Mouse (Mus musculus) c-Kit-positive CD71-positive TER-119-positive erythroid progenitor cells, embryonic 14.5 days (primary cell): ENCODE measurements around the gene Rftn1.
"Not testable (repeated sequence)": the region's sequence is repeated elsewhere in the genome, so short reads cannot be mapped to it uniquely, and the experiment has no call there.

Source experiments
- DNase-seq: peaks from one replicate; pipeline ENCODE4 v3.0.0-alpha.2; 2013; ENCODE audit warnings: low spot score

Gene Rftn1

GRCm38 (mm10) chr17:50190131-50191015 is at the start of gene Rftn1:
Rftn1 (minus strand) TSS chr17:50190674.
- no peak for DNase-seq

GRCm38 (mm10) chr17:50237818-50238610 is 47.5 kb upstream of the Rftn1 start:
- no peak for DNase-seq

- DNase-seq, result peak; percentile 54
Observed at GRCm38 (mm10) chr17:50237436-50237709, 46.9 kb upstream of the Rftn1 start.

GRCm38 (mm10) chr17:50236702-50237435 is 46.4 kb upstream of the Rftn1 start:
- no peak for DNase-seq

- DNase-seq, result no peak
Observed at GRCm38 (mm10) chr17:50235943-50236701, 45.6 kb upstream of the Rftn1 start.

GRCm38 (mm10) chr17:50233956-50234355 is 43.5 kb upstream of the Rftn1 start:
- DNase-seq, result no peak

- no peak for DNase-seq
Observed at GRCm38 (mm10) chr17:50232821-50233220, 42.3 kb upstream of the Rftn1 start.

GRCm38 (mm10) chr17:50231206-50231605 is 40.7 kb upstream of the Rftn1 start:
- no peak for DNase-seq

GRCm38 (mm10) chr17:50229534-50229933 is 39.1 kb upstream of the Rftn1 start:
- no peak for DNase-seq

- no peak for DNase-seq
Observed at GRCm38 (mm10) chr17:50227366-50227765, 36.9 kb upstream of the Rftn1 start.

- no peak for DNase-seq
Observed at GRCm38 (mm10) chr17:50224718-50225117, 34.2 kb upstream of the Rftn1 start.

- no peak for DNase-seq
Observed at GRCm38 (mm10) chr17:50217978-50218377, 27.5 kb upstream of the Rftn1 start.

- DNase-seq, result no peak
Observed at GRCm38 (mm10) chr17:50215104-50215503, 24.6 kb upstream of the Rftn1 start.

GRCm38 (mm10) chr17:50213117-50213516 is 22.6 kb upstream of the Rftn1 start:
- no peak for DNase-seq

GRCm38 (mm10) chr17:50211816-50212215 is 21.3 kb upstream of the Rftn1 start:
- no peak for DNase-seq

- no peak for DNase-seq
Observed at GRCm38 (mm10) chr17:50209831-50210230, 19.4 kb upstream of the Rftn1 start.

- DNase-seq, result no peak
Observed at GRCm38 (mm10) chr17:50208137-50209045, 17.9 kb upstream of the Rftn1 start.

- not testable (repeated sequence) for DNase-seq
Observed at GRCm38 (mm10) chr17:50206262-50206661, 15.8 kb upstream of the Rftn1 start.

GRCm38 (mm10) chr17:50205840-50206239 is 15.4 kb upstream of the Rftn1 start:
- not testable (repeated sequence) for DNase-seq

- DNase-seq, result no peak
Observed at GRCm38 (mm10) chr17:50205152-50205782, 14.8 kb upstream of the Rftn1 start.
